Mouse (Mus musculus) lung, embryonic 14.5 days (tissue): ENCODE measurements around the gene Ltb. TPM values are rescaled to one million over a fixed set of nuclear protein-coding genes. Genes with fewer than 3 reads are reported as not detected.

Source experiments
- ATAC-seq: fragments of 200-750 bp; cut with Nextera tagmentation; 2 replicates; pipeline ENCODE4 v1.8.0; 2017; ENCODE audit warnings: mild to moderate bottlenecking, moderate TSS enrichment, moderate library complexity; ENCODE audit not compliant: insufficient read depth
- DNase-seq: peaks from one replicate; pipeline ENCODE4 v3.0.0-alpha.2; 2015
- H3K27ac ChIP-seq: fragments of 300-500 bp; sonication (generic); 2 replicates; pipeline ENCODE4 v1.5.1; 2014; ENCODE audit warnings: low read depth, mild to moderate bottlenecking, moderate library complexity
- H3K27me3 ChIP-seq: fragments of 300-500 bp; sonication (generic); 2 replicates; pipeline ENCODE4 v1.6.1; 2014; ENCODE audit warnings: low read length, control low read depth; ENCODE audit not compliant: insufficient read depth
- H3K36me3 ChIP-seq: fragments of 300-500 bp; sonication (generic); 2 replicates; pipeline ENCODE4 v1.6.1; 2014; ENCODE audit warnings: control low read depth; ENCODE audit not compliant: insufficient read depth
- H3K4me1 ChIP-seq: fragments of 300-500 bp; sonication (generic); 2 replicates; pipeline ENCODE4 v1.6.1; 2014; ENCODE audit warnings: antibody characterized with exemption, control low read depth; ENCODE audit not compliant: insufficient read depth
- H3K4me2 ChIP-seq: fragments of 300-500 bp; sonication (generic); 2 replicates; pipeline ENCODE4 v1.6.1; 2014; ENCODE audit warnings: mild to moderate bottlenecking
- H3K4me3 ChIP-seq: fragments of 300-500 bp; sonication (generic); 2 replicates; pipeline ENCODE4 v1.5.1; 2014; ENCODE audit warnings: low read depth, low read length
- H3K9ac ChIP-seq: fragments of 300-500 bp; sonication (generic); 2 replicates; pipeline ENCODE4 v1.6.1; 2014
- H3K9me3 ChIP-seq: fragments of 300-500 bp; sonication (generic); 2 replicates; pipeline ENCODE4 v1.6.1; 2016; ENCODE audit warnings: low read depth, low read length, control low read depth
- CTCF ChIP-seq: IDR thresholded peaks from 2 replicates; pipeline ENCODE4 v1.5.1; 2016; ENCODE audit warnings: antibody characterized with exemption, low read depth
- WGBS: fragments of 180-500 bp; shearing (Covaris S2); extraction: QIAGEN DNeasy Blood & Tissue Kit; methylation state at CpG from one replicate; pipeline ENCODE4 v1.1.7; 2014; 5-methylcytosine and 5-hydroxymethylcytosine counted together
- polyA plus RNA-seq: library from polyadenylated mRNA; unstranded; fragments of >200 nt; fragmentation: Nextera tagmentation; extraction: Ambion mirVana; gene quantifications from 2 replicates; pipeline ENCODE4 v1.2.1, GENCODE M21; 2014

The Ltb gene
- polyA plus RNA-seq, 1 experiment from 2014 or later = not detected

- ATAC-seq (no peak), DNase-seq (no peak)
Observed at GRCm38 (mm10) chr17:35201787-35202186, 7.5 kb downstream of the Ltb start, which contains the start of gene Tnf. TSS of gene Tnf (minus strand) at chr17:35202007.

GRCm38 (mm10) chr17:35202442-35202841 is 8.2 kb downstream of the Ltb start:
- ATAC-seq = no peak
- H3K27ac ChIP-seq = no peak overlapping the region
- peaks cover 25% of the 10 kb centered on the region for H3K27me3 ChIP-seq
- WGBS = 74% methylated on average over 4 of the region's 4 CpGs
- H3K4me3 ChIP-seq = no peak overlapping the region
- no peaks in the 10 kb centered on the region for H3K9me3 ChIP-seq
- H3K9ac ChIP-seq = no peak overlapping the region
- no peak for DNase-seq
- no peak for TF ChIP-seq CTCF
- no peaks in the 10 kb centered on the region for H3K4me1 ChIP-seq
- H3K4me2 ChIP-seq = no peak overlapping the region
- no peaks in the 10 kb centered on the region for H3K36me3 ChIP-seq

More at GRCm38 (mm10) chr17:35201787-35202186, 7.5 kb downstream of the Ltb start, which contains the start of gene Tnf:
- Histone ChIP-seq H3K4me3 (0 out of 2 replicates have a peak within 1 kb of the TSS, but pooled peaks have one; percentile 1), H3K36me3 (no peaks in the 10 kb centered on the region), H3K4me2 (no peak within 1 kb of the TSS), H3K4me1 (no peaks in the 10 kb centered on the region), H3K9ac (no peak within 1 kb of the TSS), H3K27me3 (peaks cover 30% of the 10 kb centered on the region), H3K9me3 (no peaks in the 10 kb centered on the region), H3K27ac (no peak within 1 kb of the TSS)
- no peak for TF ChIP-seq CTCF
- 38% methylated on average over 13 of the region's 13 CpGs for WGBS

DNA sequence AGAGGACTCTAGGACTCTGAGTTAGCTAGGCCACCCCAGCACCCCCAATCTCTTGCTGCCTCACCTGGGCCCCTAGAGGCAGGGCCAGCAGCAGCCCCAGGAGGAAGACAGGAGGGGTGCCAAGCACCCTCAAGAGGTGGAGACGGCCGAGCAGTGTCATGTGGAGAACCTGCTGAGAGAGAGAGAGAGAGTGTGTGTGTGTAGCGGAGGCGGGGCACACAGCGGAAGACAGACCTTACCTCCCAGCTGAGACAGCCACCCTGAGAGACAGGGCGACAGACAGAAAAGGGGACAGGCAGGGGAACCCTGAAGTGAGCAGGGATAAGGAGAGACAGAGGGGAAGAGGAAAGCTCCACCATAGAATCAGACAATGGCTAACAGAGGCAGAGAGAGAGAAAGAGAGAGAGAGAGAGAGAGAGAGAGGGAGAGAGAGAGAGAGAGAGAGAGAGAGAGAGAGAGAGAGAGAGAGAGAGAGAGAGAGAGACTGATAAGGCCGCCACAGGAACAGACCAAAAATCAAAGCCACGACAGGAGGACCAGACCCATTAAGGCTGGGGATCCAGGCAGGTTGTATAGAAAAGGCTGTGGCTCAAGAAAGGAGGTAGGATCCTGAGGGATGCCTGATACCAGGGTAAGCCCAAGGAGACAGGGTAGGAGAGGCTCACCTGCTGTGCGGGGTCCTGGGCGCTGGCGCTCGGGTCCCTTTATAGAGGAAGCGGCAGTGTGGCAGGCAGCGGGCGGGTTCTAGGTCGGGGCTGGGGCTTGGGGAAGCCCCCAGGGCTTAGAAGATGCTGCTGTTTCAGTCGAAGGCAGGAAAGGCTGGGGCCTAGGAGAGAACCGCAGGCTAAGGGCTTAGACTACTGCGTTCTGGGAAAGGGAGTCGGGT is 10.5 kb downstream of the Ltb start, which contains the start of gene Lta:
Lta (minus strand) TSS at position 858 of the 886 bp plus-strand sequence.
- 22% methylated on average over 20 of the region's 20 CpGs for WGBS
- Histone ChIP-seq H3K27ac (no peak within 1 kb of the TSS), H3K4me3 (no peak within 1 kb of the TSS), H3K4me2 (no peak within 1 kb of the TSS), H3K4me1 (no peaks in the 10 kb centered on the region), H3K27me3 (peaks cover 21% of the 10 kb centered on the region), H3K9ac (no peak within 1 kb of the TSS; the same call in 1 of the 2 replicates), H3K9me3 (no peaks in the 10 kb centered on the region), H3K36me3 (no peaks in the 10 kb centered on the region)
- no peak for DNase-seq
- ATAC-seq = no peak
- TF ChIP-seq CTCF = no peak

GRCm38 (mm10) chr17:35205380-35205769 is 11.1 kb downstream of the Ltb start:
- Histone ChIP-seq H3K4me1 (no peaks in the 10 kb centered on the region), H3K9ac (no peak overlapping the region; the same call in 1 of the 2 replicates), H3K4me2 (no peak overlapping the region), H3K9me3 (no peaks in the 10 kb centered on the region), H3K36me3 (no peaks in the 10 kb centered on the region), H3K27me3 (peaks cover 21% of the 10 kb centered on the region), H3K4me3 (no peak overlapping the region), H3K27ac (no peak overlapping the region)
- WGBS = 46% methylated on average over 10 of the region's 10 CpGs
- no peak for DNase-seq
- no peak for ATAC-seq
- TF ChIP-seq CTCF = no peak

DNA sequence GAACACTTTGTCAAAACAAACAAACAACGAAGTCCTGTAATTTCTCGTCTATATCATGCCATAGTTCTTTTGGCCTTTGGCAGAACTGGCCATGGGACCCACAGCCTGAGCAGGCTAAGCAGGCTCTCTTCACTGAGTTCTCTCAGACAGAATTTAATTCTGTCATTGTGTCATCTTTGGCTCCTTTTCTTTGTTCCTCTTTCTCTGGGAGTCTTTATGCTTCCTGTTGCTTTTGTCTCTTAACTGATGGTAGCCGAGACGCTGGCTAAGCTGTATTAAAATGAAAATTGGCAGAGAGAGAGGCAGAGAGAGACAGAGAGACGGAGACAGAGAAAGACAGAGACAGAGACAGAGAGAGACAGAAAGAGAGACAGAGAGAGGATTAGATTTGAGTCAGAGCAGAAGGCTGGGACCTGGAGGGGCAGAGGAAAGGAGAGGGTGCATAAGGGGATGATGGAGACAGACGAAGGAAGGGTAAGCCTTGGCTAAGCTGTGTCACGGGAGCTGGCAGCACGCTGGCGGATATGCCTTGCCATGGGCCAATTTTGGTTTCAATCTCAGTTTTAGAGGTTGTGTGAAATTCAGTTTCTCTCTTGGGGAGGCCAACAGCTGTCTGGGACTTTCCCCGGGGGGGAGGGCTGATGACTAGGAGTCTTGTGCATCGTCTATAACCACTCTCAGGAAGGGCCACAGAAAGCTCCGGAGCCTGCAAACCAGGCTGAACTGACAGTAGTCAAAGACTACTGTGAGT is 15.7 kb downstream of the Ltb start:
- Histone ChIP-seq H3K36me3 (no peaks in the 10 kb centered on the region), H3K4me1 (no peaks in the 10 kb centered on the region), H3K27ac (no peak overlapping the region), H3K9me3 (no peaks in the 10 kb centered on the region), H3K9ac (no peak overlapping the region), H3K27me3 (no peaks in the 10 kb centered on the region; the same call in 1 of the 2 replicates), H3K4me3 (no peak overlapping the region), H3K4me2 (no peak overlapping the region)
- ATAC-seq = no peak
- no peak for TF ChIP-seq CTCF
- 70% methylated on average over 12 of the region's 12 CpGs for WGBS
- DNase-seq = no peak

GRCm38 (mm10) chr17:35210593-35210992 is 16.4 kb downstream of the Ltb start:
- Histone ChIP-seq H3K36me3 (no peaks in the 10 kb centered on the region), H3K4me2 (no peak overlapping the region), H3K9ac (no peak overlapping the region), H3K27ac (no peak overlapping the region), H3K4me3 (no peak overlapping the region), H3K4me1 (no peaks in the 10 kb centered on the region), H3K27me3 (no peaks in the 10 kb centered on the region), H3K9me3 (no peaks in the 10 kb centered on the region)
- 48% methylated on average over 3 of the region's 3 CpGs for WGBS
- ATAC-seq = no peak
- no peak for DNase-seq
- no peak for TF ChIP-seq CTCF

GRCm38 (mm10) chr17:35213071-35213470 is 18.8 kb downstream of the Ltb start:
- Histone ChIP-seq H3K27ac (no peak overlapping the region), H3K4me2 (no peak overlapping the region), H3K27me3 (no peaks in the 10 kb centered on the region), H3K9me3 (no peaks in the 10 kb centered on the region), H3K9ac (no peak overlapping the region), H3K36me3 (no peaks in the 10 kb centered on the region), H3K4me3 (no peak overlapping the region), H3K4me1 (no peaks in the 10 kb centered on the region)
- ATAC-seq (no peak), DNase-seq (no peak)
- no peak for TF ChIP-seq CTCF
- 88% methylated on average over 5 of the region's 5 CpGs for WGBS
